Mouse (Mus musculus) neural tube, embryonic 10.5 days (tissue): Measurements from ENCODE around the gene Zmym3.
"Not testable (repeated sequence)": the region's sequence is repeated elsewhere in the genome, so short reads cannot be mapped to it uniquely, and the experiment has no call there.

ENCODE experiments used
- DNase-seq: peaks from one replicate; pipeline ENCODE4 v3.0.0-alpha.2; 2017; ENCODE audit warnings: low spot score; ENCODE audit errors: extremely low spot score

Zmym3 gene

GRCm38 (mm10) chrX:101376190-101376968 lies 44.3 kb downstream of the Zmym3 start, which contains the start of gene Gjb1:
TSS of gene Gjb1 (plus strand) at chrX:101376378.
- no peak for DNase-seq

GRCm38 (mm10) chrX:101372946-101373345 lies 47.7 kb downstream of the Zmym3 start:
- no peak for DNase-seq

- no peak for DNase-seq
Measured at GRCm38 (mm10) chrX:101370573-101370972, 50.1 kb downstream of the Zmym3 start.

GRCm38 (mm10) chrX:101369001-101369400 lies 51.6 kb downstream of the Zmym3 start:
- DNase-seq, result no peak

GRCm38 (mm10) chrX:101358902-101359301 lies 61.7 kb downstream of the Zmym3 start:
- not testable (repeated sequence) for DNase-seq
